Mouse (Mus musculus) thymus, postnatal 0 days (tissue): ENCODE data around the gene Nsf. TPM values are rescaled to one million over a fixed set of nuclear protein-coding genes. Genes with fewer than 3 reads are reported as not detected.

Experiments used
- DNase-seq: peaks from one replicate; pipeline ENCODE4 v3.0.0-alpha.2; 2015; ENCODE audit warnings: low spot score
- polyA plus RNA-seq: library from polyadenylated mRNA; unstranded; fragments of >200 nt; fragmentation: Nextera tagmentation; extraction: Ambion mirVana; gene quantifications from 2 replicates; pipeline ENCODE4 v1.2.1, GENCODE M21; 2015

Gene Nsf
- polyA plus RNA-seq, 1 experiment from 2014 or later = 60.2 TPM

- no peak for DNase-seq
Observed at GRCm38 (mm10) chr11:103852590-103853283, 101.1 kb downstream of the Nsf start.

- no peak for DNase-seq
Observed at GRCm38 (mm10) chr11:103848287-103848686, 105.6 kb downstream of the Nsf start.

GRCm38 (mm10) chr11:103840834-103841233 is 113.0 kb downstream of the Nsf start:
- DNase-seq = no peak

GRCm38 (mm10) chr11:103838955-103839354 is 114.9 kb downstream of the Nsf start:
- no peak for DNase-seq

- DNase-seq = no peak
Observed at GRCm38 (mm10) chr11:103832331-103832730, 121.5 kb downstream of the Nsf start.

GRCm38 (mm10) chr11:103831766-103832165 is 122.1 kb downstream of the Nsf start:
- no peak for DNase-seq

- no peak for DNase-seq
Observed at GRCm38 (mm10) chr11:103830476-103830875, 123.4 kb downstream of the Nsf start.

GRCm38 (mm10) chr11:103829956-103830355 is 123.9 kb downstream of the Nsf start:
- no peak for DNase-seq

GRCm38 (mm10) chr11:103828866-103829265 is 125.0 kb downstream of the Nsf start:
- no peak for DNase-seq

GRCm38 (mm10) chr11:103827201-103827600 is 126.7 kb downstream of the Nsf start:
- DNase-seq = no peak

- DNase-seq = no peak
Observed at GRCm38 (mm10) chr11:103816719-103817118, 137.1 kb downstream of the Nsf start.

GRCm38 (mm10) chr11:103815986-103816385 is 137.9 kb downstream of the Nsf start:
- no peak for DNase-seq

GRCm38 (mm10) chr11:103814808-103815207 is 139.0 kb downstream of the Nsf start:
- DNase-seq = no peak

GRCm38 (mm10) chr11:103811246-103811645 is 142.6 kb downstream of the Nsf start:
- no peak for DNase-seq

- DNase-seq = no peak
Observed at GRCm38 (mm10) chr11:103810631-103811030, 143.2 kb downstream of the Nsf start.

GRCm38 (mm10) chr11:103809611-103810598 is 144.0 kb downstream of the Nsf start:
- no peak for DNase-seq

GRCm38 (mm10) chr11:103808771-103809610 is 144.9 kb downstream of the Nsf start:
- no peak for DNase-seq

- DNase-seq = no peak
Observed at GRCm38 (mm10) chr11:103807966-103808365, 145.9 kb downstream of the Nsf start.

- no peak for DNase-seq
Observed at GRCm38 (mm10) chr11:103804804-103805203, 149.1 kb downstream of the Nsf start.

- DNase-seq = no peak
Observed at GRCm38 (mm10) chr11:103804126-103804525, 149.7 kb downstream of the Nsf start.

- DNase-seq = no peak
Observed at GRCm38 (mm10) chr11:103801128-103801527, 152.7 kb downstream of the Nsf start.
